Mouse (Mus musculus): Measurements from ENCODE around the gene Ror2.

DNA sequence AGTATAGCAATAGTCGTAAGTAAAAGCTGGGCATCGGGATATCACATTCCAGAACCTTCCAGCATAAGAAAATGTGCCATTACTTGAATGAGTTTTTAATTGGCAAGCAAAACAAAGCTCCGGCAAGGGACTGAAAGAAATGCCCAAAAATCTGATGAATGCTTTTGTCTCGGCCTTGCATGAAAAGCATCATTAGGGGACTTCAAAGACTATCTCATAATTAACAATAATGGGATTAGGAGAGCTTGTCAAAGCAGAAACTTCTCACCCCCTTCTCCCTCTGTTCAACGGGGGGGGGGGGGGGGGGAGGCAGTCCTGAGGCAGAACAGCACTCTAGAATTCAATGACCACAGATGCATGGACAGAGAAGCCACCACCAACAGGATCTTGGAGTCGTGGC, 17.4 kb downstream of the Ror2 start:
- TF ChIP-seq CTCF (conservative IDR thresholded peaks at IDR 0.05; ENCODE audit: low read length) = no peak
- no peak for TF ChIP-seq POU5F1 (IDR thresholded peaks at IDR 0.05; ENCODE audit: borderline replicate concordance, low read length)
- TF ChIP-seq NANOG (IDR thresholded peaks at IDR 0.05; ENCODE audit: borderline replicate concordance, low read length) = no peak

All from E14TG2a.4 (cell line).